Mouse (Mus musculus) neural tube, embryonic 11.5 days (tissue): ENCODE results near the gene Tcf20. TPM values are rescaled to one million over a fixed set of nuclear protein-coding genes. Genes with fewer than 3 reads are reported as not detected.

Experiments
- ATAC-seq: fragments of 200-750 bp; cut with Nextera tagmentation; 2 replicates; pipeline ENCODE4 v1.8.0; 2017; ENCODE audit warnings: moderate number of reproducible peaks, mild to moderate bottlenecking, moderate TSS enrichment, moderate library complexity; ENCODE audit not compliant: insufficient read depth, low FRiP score, low TSS enrichment
- DNase-seq: peaks from one replicate; pipeline ENCODE4 v3.0.0-alpha.2; 2015; ENCODE audit warnings: low spot score
- H3K27ac ChIP-seq: fragments of 300-500 bp; sonication (generic); 2 replicates; pipeline ENCODE4 v1.5.1; 2014; ENCODE audit warnings: low read depth, mild to moderate bottlenecking, low read length
- H3K27me3 ChIP-seq: fragments of 300-500 bp; sonication (generic); 2 replicates; pipeline ENCODE4 v1.6.1; 2014; ENCODE audit warnings: mild to moderate bottlenecking, low read length, mixed read lengths; ENCODE audit not compliant: control insufficient read depth, insufficient read depth
- H3K36me3 ChIP-seq: fragments of 300-500 bp; sonication (generic); 2 replicates; pipeline ENCODE4 v1.6.1; 2014; ENCODE audit warnings: mild to moderate bottlenecking, low read length, moderate library complexity, mixed read lengths; ENCODE audit not compliant: control insufficient read depth, insufficient read depth
- H3K4me1 ChIP-seq: fragments of 300-500 bp; sonication (generic); 2 replicates; pipeline ENCODE4 v1.6.1; 2014; ENCODE audit warnings: low read length, mixed read lengths; ENCODE audit not compliant: control insufficient read depth, insufficient read depth
- H3K4me2 ChIP-seq: fragments of 300-500 bp; sonication (generic); 2 replicates; pipeline ENCODE4 v1.6.1; 2014; ENCODE audit warnings: low read depth, mild to moderate bottlenecking, moderate library complexity
- H3K4me3 ChIP-seq: fragments of 300-500 bp; sonication (generic); 2 replicates; pipeline ENCODE4 v1.5.1; 2014; ENCODE audit warnings: low read depth, low read length
- H3K9ac ChIP-seq: fragments of 300-500 bp; sonication (generic); 2 replicates; pipeline ENCODE4 v1.6.1; 2014; ENCODE audit warnings: mild to moderate bottlenecking, low read length
- H3K9me3 ChIP-seq: fragments of 300-500 bp; sonication (generic); 2 replicates; pipeline ENCODE4 v1.6.1; 2016; ENCODE audit warnings: low read length; ENCODE audit not compliant: control insufficient read depth
- WGBS: fragments of 180-500 bp; shearing (Covaris S2); extraction: QIAGEN DNeasy Blood & Tissue Kit; methylation state at CpG from one replicate; pipeline ENCODE4 v1.1.7; 2014; 5-methylcytosine and 5-hydroxymethylcytosine counted together
- polyA plus RNA-seq: library from polyadenylated mRNA; unstranded; fragments of >200 nt; fragmentation: Nextera tagmentation; extraction: Ambion mirVana; gene quantifications from 2 replicates; pipeline ENCODE4 v1.2.1, GENCODE M21; 2014

Gene Tcf20
- polyA plus RNA-seq, 1 experiment from 2014 or later = 12.4 TPM

- Histone ChIP-seq H3K36me3 (no peaks in the 10 kb centered on the region), H3K27me3 (0 out of 2 replicates have a peak, but pooled peaks cover 3% of the 10 kb centered on the region), H3K27ac (no peak overlapping the region), H3K4me2 (no peak overlapping the region), H3K4me1 (peaks cover 6% of the 10 kb centered on the region), H3K4me3 (no peak overlapping the region), H3K9ac (no peak overlapping the region), H3K9me3 (no peaks in the 10 kb centered on the region)
- ATAC-seq = no peak
- WGBS = 73% methylated on average over 6 of the region's 6 CpGs
- no peak for DNase-seq
These were observed 11.1 kb upstream of the Tcf20 start for GRCm38 (mm10) chr15:82998811-82999221.

GRCm38 (mm10) chr15:82996431-82996830 lies 8.8 kb upstream of the Tcf20 start:
- H3K27ac ChIP-seq = no peak overlapping the region
- no peak overlapping the region for H3K4me3 ChIP-seq
- DNase-seq (no peak), ATAC-seq (no peak)
- H3K9me3 ChIP-seq = no peaks in the 10 kb centered on the region
- H3K36me3 ChIP-seq = no peaks in the 10 kb centered on the region
- peaks cover 2% of the 10 kb centered on the region; the same call in 1 of the 2 replicates for H3K4me1 ChIP-seq
- H3K4me2 ChIP-seq = no peak overlapping the region
- 0 out of 2 replicates have a peak, but pooled peaks cover 3% of the 10 kb centered on the region for H3K27me3 ChIP-seq
- no peak overlapping the region for H3K9ac ChIP-seq

GRCm38 (mm10) chr15:82995239-82995638 lies 7.6 kb upstream of the Tcf20 start:
- Histone ChIP-seq H3K9me3 (no peaks in the 10 kb centered on the region), H3K9ac (no peak overlapping the region), H3K27ac (no peak overlapping the region), H3K4me3 (no peak overlapping the region), H3K4me2 (no peak overlapping the region), H3K4me1 (peaks cover 2% of the 10 kb centered on the region; the same call in 1 of the 2 replicates), H3K27me3 (peaks cover 6% of the 10 kb centered on the region; the same call in 1 of the 2 replicates), H3K36me3 (no peaks in the 10 kb centered on the region)
- 66% methylated on average over 7 of the region's 7 CpGs for WGBS
- no peak for DNase-seq
- ATAC-seq = no peak

GRCm38 (mm10) chr15:82992911-82993310 lies 5.2 kb upstream of the Tcf20 start:
- DNase-seq (no peak), ATAC-seq (no peak)
- Histone ChIP-seq H3K27me3 (peaks cover 14% of the 10 kb centered on the region; the same call in 1 of the 2 replicates), H3K9ac (no peak overlapping the region), H3K9me3 (no peaks in the 10 kb centered on the region), H3K36me3 (no peaks in the 10 kb centered on the region), H3K4me1 (peaks cover 9% of the 10 kb centered on the region), H3K27ac (no peak overlapping the region), H3K4me3 (no peak overlapping the region), H3K4me2 (no peak overlapping the region)
- 51% methylated on average over 9 of the region's 9 CpGs for WGBS

- H3K4me3 ChIP-seq = no peak overlapping the region
- H3K4me1 ChIP-seq = peaks cover 11% of the 10 kb centered on the region
- DNase-seq (no peak), ATAC-seq (no peak)
- no peak overlapping the region for H3K27ac ChIP-seq
- WGBS = 67% methylated on average over 13 of the region's 13 CpGs
- no peaks in the 10 kb centered on the region for H3K36me3 ChIP-seq
- peaks cover 14% of the 10 kb centered on the region; the same call in 1 of the 2 replicates for H3K27me3 ChIP-seq
- no peak overlapping the region for H3K9ac ChIP-seq
- no peaks in the 10 kb centered on the region for H3K9me3 ChIP-seq
- H3K4me2 ChIP-seq = no peak overlapping the region
These were observed 4.6 kb upstream of the Tcf20 start for GRCm38 (mm10) chr15:82992079-82992783.

GRCm38 (mm10) chr15:82989190-82989704 lies 1.6 kb upstream of the Tcf20 start:
- Histone ChIP-seq H3K4me1 (peaks cover 20% of the 10 kb centered on the region), H3K27ac (no peak overlapping the region), H3K27me3 (peaks cover 32% of the 10 kb centered on the region), H3K4me2 (no peak overlapping the region), H3K9me3 (no peaks in the 10 kb centered on the region), H3K36me3 (no peaks in the 10 kb centered on the region), H3K4me3 (no peak overlapping the region), H3K9ac (no peak overlapping the region)
- DNase-seq = no peak
- ATAC-seq = no peak
- WGBS = 43% methylated on average over 6 of the region's 6 CpGs

- no peak overlapping the region for H3K27ac ChIP-seq
- WGBS = under 1% methylated on average over 38 of the region's 38 CpGs
- H3K9me3 ChIP-seq = no peaks in the 10 kb centered on the region
- peaks cover 29% of the 10 kb centered on the region for H3K4me1 ChIP-seq
- peak overlapping the region; percentile 32 for H3K4me3 ChIP-seq
- H3K36me3 ChIP-seq = no peaks in the 10 kb centered on the region
- H3K9ac ChIP-seq = peak overlapping the region; percentile 46
- ATAC-seq (no peak), DNase-seq (peak; percentile 56)
- peaks cover 29% of the 10 kb centered on the region for H3K27me3 ChIP-seq
- H3K4me2 ChIP-seq = peak overlapping the region; percentile 84
These were observed 499 bp downstream of the Tcf20 start for GRCm38 (mm10) chr15:82987014-82987731.

- Histone ChIP-seq H3K4me1 (peaks cover 30% of the 10 kb centered on the region), H3K4me2 (no peak overlapping the region), H3K4me3 (no peak overlapping the region), H3K9ac (no peak overlapping the region), H3K9me3 (no peaks in the 10 kb centered on the region), H3K27ac (peak overlapping the region; percentile 75; the same call in 1 of the 2 replicates), H3K27me3 (peaks cover 32% of the 10 kb centered on the region), H3K36me3 (no peaks in the 10 kb centered on the region)
- 63% methylated on average over 7 of the region's 7 CpGs for WGBS
- DNase-seq (no peak), ATAC-seq (no peak)
These were observed 3.1 kb downstream of the Tcf20 start for GRCm38 (mm10) chr15:82984574-82984973.
